Mouse (Mus musculus): ENCODE data around the gene Pdf.

DNA sequence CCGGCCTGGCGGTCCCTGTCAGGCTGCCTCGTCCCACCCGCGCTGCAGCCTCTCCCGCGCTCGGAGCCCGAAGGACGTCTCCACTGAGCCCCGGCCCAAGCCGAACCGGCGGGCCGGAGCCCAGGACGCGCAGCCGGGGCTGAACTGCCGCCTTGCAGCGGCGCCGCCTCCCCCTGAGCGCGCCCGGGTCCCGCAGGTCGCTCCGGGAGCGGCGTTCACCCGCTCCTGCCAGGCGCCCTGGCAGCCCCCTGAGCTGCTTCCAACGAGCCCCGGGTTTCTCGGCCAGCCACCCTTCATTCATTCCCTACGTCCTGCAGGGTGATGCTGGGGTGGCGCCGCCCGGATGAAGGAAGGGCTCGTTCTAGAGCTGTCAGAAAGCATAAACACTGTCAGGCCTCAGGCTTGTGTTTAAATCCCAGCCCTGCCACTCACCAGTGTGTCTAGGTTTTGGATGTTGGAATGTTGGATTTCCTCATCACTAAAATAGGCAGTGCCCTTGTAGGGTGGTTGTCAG lies 16.8 kb downstream of the Pdf start:
- TF ChIP-seq CTCF (conservative IDR thresholded peaks at IDR 0.05; ENCODE audit: insufficient read depth, insufficient read length, low read depth, low read length) (no peak), POLR2A (IDR thresholded peaks at IDR 0.05; ENCODE audit: low read depth, low read length) (no peak)

Data from kidney, adult 2 months (tissue).